Mouse (Mus musculus) MEL (cell line): ENCODE results near the gene Usp18. TPM values are rescaled to one million over a fixed set of nuclear protein-coding genes. Genes with fewer than 3 reads are reported as not detected.

Source experiments
- DNase-seq: peaks from one replicate; pipeline ENCODE4 v3.0.0; 2011; ENCODE audit warnings: low read depth, low spot score
- H3K27ac ChIP-seq: 2 replicates; pipeline ENCODE4 v1.5.1; 2012; ENCODE audit warnings: low read depth, mild to moderate bottlenecking, control low read depth, low read length, moderate library complexity; ENCODE audit not compliant: control insufficient read depth
- H3K27me3 ChIP-seq, 2 experiments: fragments of 150-350 bp in 1 of 2; sonication (generic) in 1 of 2; 2 replicates each; pipeline ENCODE4 v1.6.1; 2012; ENCODE audit warnings: low read length in 2 of 2, mild to moderate bottlenecking in 2 of 2, improper control_type of control experiment in 1 of 2, moderate library complexity in 1 of 2; ENCODE audit not compliant: insufficient read depth in 2 of 2, control insufficient read depth in 1 of 2
- H3K36me3 ChIP-seq, 2 experiments: 2 replicates each; pipeline ENCODE4 v1.6.1; 2012 to 2014; ENCODE audit warnings: low read length in 2 of 2, improper control_type of control experiment in 1 of 2, inconsistent platforms in 1 of 2, mild to moderate bottlenecking in 1 of 2; ENCODE audit not compliant: insufficient read depth in 2 of 2, control insufficient read depth in 1 of 2
- H3K4me1 ChIP-seq, 2 experiments: fragments of 150-350 bp in 1 of 2; sonication (generic) in 1 of 2; 2 replicates each; pipeline ENCODE4 v1.6.1; 2012; ENCODE audit warnings: low read length in 2 of 2, improper control_type of control experiment in 1 of 2, mild to moderate bottlenecking in 1 of 2; ENCODE audit not compliant: insufficient read depth in 2 of 2, control insufficient read depth in 1 of 2
- H3K4me3 ChIP-seq, 2 experiments: fragments of 150-350 bp in 1 of 2; sonication (generic) in 1 of 2; 2 replicates each; pipeline ENCODE4 v1.5.1; 2012; ENCODE audit warnings: low read depth in 2 of 2, low read length in 2 of 2, mild to moderate bottlenecking in 2 of 2, moderate library complexity in 2 of 2, control low read depth in 1 of 2, improper control_type of control experiment in 1 of 2; ENCODE audit not compliant: control insufficient read depth in 1 of 2, insufficient read depth in 1 of 2
- H3K79me2 ChIP-seq: 2 replicates; pipeline ENCODE4 v1.6.1; 2012; ENCODE audit warnings: mild to moderate bottlenecking, low read length, moderate library complexity; ENCODE audit not compliant: control insufficient read depth, poor library complexity, insufficient read depth
- H3K9ac ChIP-seq: 2 replicates; pipeline ENCODE4 v1.6.1; 2012; ENCODE audit warnings: low read depth, mild to moderate bottlenecking, control low read depth, low read length, moderate library complexity; ENCODE audit not compliant: control insufficient read depth, poor library complexity, severe bottlenecking
- H3K9me3 ChIP-seq: fragments of 150-350 bp; sonication (generic); replicated peaks from 2 replicates; pipeline ENCODE4 v1.6.1; 2012; ENCODE audit warnings: mild to moderate bottlenecking, low read length, improper control_type of control experiment, moderate library complexity; ENCODE audit not compliant: insufficient read depth
- BHLHE40 ChIP-seq: IDR thresholded peaks from 2 replicates; pipeline ENCODE4 v1.6.1; 2012; ENCODE audit warnings: low read depth, mild to moderate bottlenecking, inconsistent platforms, low read length, improper control_type of control experiment, borderline replicate concordance
- CHD1 ChIP-seq: IDR thresholded peaks from 2 replicates; pipeline ENCODE4 v1.6.1; 2012; ENCODE audit warnings: low read depth, mild to moderate bottlenecking, inconsistent platforms, low read length, improper control_type of control experiment
- CHD2 ChIP-seq: IDR thresholded peaks from 2 replicates; pipeline ENCODE4 v1.6.1; 2011; ENCODE audit warnings: low read length, improper control_type of control experiment
- CTCF ChIP-seq, 3 experiments: IDR thresholded peaks in 2 of 3; conservative IDR thresholded peaks in 1 of 3; 2 replicates each; pipeline ENCODE4 v1.5.1; 2011 to 2012; ENCODE audit warnings: low read length in 3 of 3, low read depth in 2 of 3, mild to moderate bottlenecking in 2 of 3, improper control_type of control experiment in 1 of 3, inconsistent platforms in 1 of 3, mixed read lengths in 1 of 3, moderate library complexity in 1 of 3; ENCODE audit not compliant: control insufficient read depth in 1 of 3, insufficient read depth in 1 of 3, poor library complexity in 1 of 3, severe bottlenecking in 1 of 3
- E2F4 ChIP-seq: IDR thresholded peaks from 2 replicates; pipeline ENCODE4 v1.6.1; 2011; ENCODE audit warnings: low read depth, low read length, improper control_type of control experiment, borderline replicate concordance
- ELF1 ChIP-seq: IDR thresholded peaks from 2 replicates; pipeline ENCODE4 v1.6.1; 2014; ENCODE audit warnings: low read depth, mild to moderate bottlenecking, inconsistent platforms, low read length, improper control_type of control experiment, moderate library complexity
- EP300 ChIP-seq, 2 experiments: IDR thresholded peaks; 2 replicates each; pipeline ENCODE4 v1.6.1; 2011; ENCODE audit warnings: improper control_type of control experiment in 2 of 2, low read length in 2 of 2, low read depth in 1 of 2, mild to moderate bottlenecking in 1 of 2
- ETS1 ChIP-seq: IDR thresholded peaks from 2 replicates; pipeline ENCODE4 v1.6.1; 2012; ENCODE audit warnings: low read depth, mild to moderate bottlenecking, inconsistent platforms, low read length, improper control_type of control experiment, moderate library complexity
- GABPA ChIP-seq: IDR thresholded peaks from 2 replicates; pipeline ENCODE4 v1.6.1; 2012; ENCODE audit warnings: low read depth, mild to moderate bottlenecking, inconsistent platforms, low read length, improper control_type of control experiment, moderate library complexity
- GATA1 ChIP-seq: IDR thresholded peaks from 2 replicates; pipeline ENCODE4 v1.6.1; 2011; ENCODE audit warnings: low read depth, low read length, improper control_type of control experiment
- HCFC1 ChIP-seq: IDR thresholded peaks from 2 replicates; pipeline ENCODE4 v1.6.1; 2012; ENCODE audit warnings: low read depth, mild to moderate bottlenecking, inconsistent platforms, low read length, improper control_type of control experiment, moderate library complexity
- JUND ChIP-seq: IDR thresholded peaks from 2 replicates; pipeline ENCODE4 v1.6.1; 2011; ENCODE audit warnings: low read depth, mild to moderate bottlenecking, improper control_type of control experiment, low read length
- KAT2A ChIP-seq: conservative IDR thresholded peaks from 2 replicates; pipeline ENCODE4 v1.6.1; 2012; ENCODE audit warnings: low read depth, low read length, improper control_type of control experiment, inconsistent platforms
- MAX ChIP-seq: IDR thresholded peaks from 2 replicates; pipeline ENCODE4 v1.6.1; 2011; ENCODE audit warnings: low read length, improper control_type of control experiment
- MAZ ChIP-seq: IDR thresholded peaks from 2 replicates; pipeline ENCODE4 v1.6.1; 2012; ENCODE audit warnings: low read depth, mild to moderate bottlenecking, inconsistent platforms, low read length, improper control_type of control experiment
- MEF2A ChIP-seq: IDR thresholded peaks from 2 replicates; pipeline ENCODE4 v1.6.1; 2014; ENCODE audit warnings: low read depth, mild to moderate bottlenecking, inconsistent platforms, low read length, improper control_type of control experiment; ENCODE audit not compliant: poor library complexity, insufficient replicate concordance, severe bottlenecking; ENCODE audit errors: extremely low read depth
- MYB ChIP-seq: IDR thresholded peaks from 2 replicates; pipeline ENCODE4 v1.6.1; 2011; ENCODE audit warnings: mild to moderate bottlenecking, low read depth, low read length, improper control_type of control experiment
- MYC ChIP-seq: IDR thresholded peaks from 2 replicates; pipeline ENCODE4 v1.6.1; 2011; ENCODE audit warnings: low read depth, mild to moderate bottlenecking, low read length, improper control_type of control experiment, moderate library complexity
- NELFE ChIP-seq: IDR thresholded peaks from 2 replicates; pipeline ENCODE4 v1.6.1; 2011; ENCODE audit warnings: low read depth, low read length, improper control_type of control experiment
- NRF1 ChIP-seq: IDR thresholded peaks from 2 replicates; pipeline ENCODE4 v1.6.1; 2014; ENCODE audit warnings: low read depth, mild to moderate bottlenecking, inconsistent platforms, low read length, improper control_type of control experiment, moderate library complexity; ENCODE audit not compliant: poor library complexity, insufficient read depth, severe bottlenecking
- POLR2A ChIP-seq, 2 experiments: IDR thresholded peaks; 2 replicates each; pipeline ENCODE4 v1.6.1; 2011 to 2012; ENCODE audit warnings: low read length in 2 of 2, mild to moderate bottlenecking in 2 of 2, control low read depth in 1 of 2, improper control_type of control experiment in 1 of 2, low read depth in 1 of 2, moderate library complexity in 1 of 2; ENCODE audit not compliant: control insufficient read depth in 1 of 2, insufficient read depth in 1 of 2, poor library complexity in 1 of 2
- POLR2AphosphoS2 ChIP-seq: IDR thresholded peaks from 2 replicates; pipeline ENCODE4 v1.6.1; 2011; ENCODE audit warnings: low read length, improper control_type of control experiment
- POLR2AphosphoS5 ChIP-seq: IDR thresholded peaks from 2 replicates; pipeline ENCODE4 v1.6.1; 2012; ENCODE audit warnings: low read depth, borderline replicate concordance, mild to moderate bottlenecking, inconsistent platforms, low read length, moderate library complexity, mixed read lengths
- RAD21 ChIP-seq: IDR thresholded peaks from 2 replicates; pipeline ENCODE4 v1.6.1; 2011; ENCODE audit warnings: mild to moderate bottlenecking, low read depth, low read length, improper control_type of control experiment
- RCOR1 ChIP-seq: IDR thresholded peaks from 2 replicates; pipeline ENCODE4 v1.6.1; 2012; ENCODE audit warnings: low read depth, mild to moderate bottlenecking, inconsistent platforms, low read length, improper control_type of control experiment
- SIN3A ChIP-seq: IDR thresholded peaks from 2 replicates; pipeline ENCODE4 v1.6.1; 2012; ENCODE audit warnings: low read length, improper control_type of control experiment, inconsistent platforms
- SMC3 ChIP-seq: IDR thresholded peaks from 2 replicates; pipeline ENCODE4 v1.6.1; 2011; ENCODE audit warnings: low read depth, low read length, improper control_type of control experiment
- TAL1 ChIP-seq: IDR thresholded peaks from 2 replicates; pipeline ENCODE4 v1.6.1; 2012; ENCODE audit warnings: mild to moderate bottlenecking, inconsistent platforms, low read length, moderate library complexity, mixed read lengths
- TCF12 ChIP-seq: IDR thresholded peaks from 2 replicates; pipeline ENCODE4 v1.6.1; 2014; ENCODE audit warnings: low read depth, mild to moderate bottlenecking, inconsistent platforms, low read length, improper control_type of control experiment, moderate library complexity
- UBTF ChIP-seq: IDR thresholded peaks from 2 replicates; pipeline ENCODE4 v1.6.1; 2012; ENCODE audit warnings: low read depth, mild to moderate bottlenecking, inconsistent platforms, low read length, improper control_type of control experiment, moderate library complexity, borderline replicate concordance; ENCODE audit not compliant: insufficient read depth
- USF1 ChIP-seq: IDR thresholded peaks from 2 replicates; pipeline ENCODE4 v1.6.1; 2014; ENCODE audit warnings: low read depth, mild to moderate bottlenecking, inconsistent platforms, low read length, improper control_type of control experiment, moderate library complexity
- USF2 ChIP-seq, 2 experiments: IDR thresholded peaks; 2 replicates each; pipeline ENCODE4 v1.6.1; 2011 to 2012; ENCODE audit warnings: improper control_type of control experiment in 2 of 2, low read length in 2 of 2, borderline replicate concordance in 1 of 2, inconsistent platforms in 1 of 2, low read depth in 1 of 2, mild to moderate bottlenecking in 1 of 2; ENCODE audit not compliant: insufficient read depth in 1 of 2
- ZC3H11A ChIP-seq: IDR thresholded peaks from 2 replicates; pipeline ENCODE4 v1.6.1; 2012; ENCODE audit warnings: low read depth, mild to moderate bottlenecking, inconsistent platforms, low read length, improper control_type of control experiment
- ZKSCAN1 ChIP-seq: IDR thresholded peaks from 2 replicates; pipeline ENCODE4 v1.6.1; 2012; ENCODE audit warnings: low read depth, mild to moderate bottlenecking, inconsistent platforms, low read length, improper control_type of control experiment, moderate library complexity
- ZMIZ1 ChIP-seq: IDR thresholded peaks from 2 replicates; pipeline ENCODE4 v1.6.1; 2012; ENCODE audit warnings: low read depth, mild to moderate bottlenecking, inconsistent platforms, low read length, improper control_type of control experiment, moderate library complexity
- polyA plus RNA-seq, 2 experiments: library from polyadenylated mRNA; stranded (reverse) in 1 of 2; unstranded in 1 of 2; fragments of >175 nt in 1 of 2; fragments of >200 nt in 1 of 2; gene quantifications; 2 replicates each; pipeline versions ENCODE4 v1.2.1 to v1.2.4; 2012; ENCODE audit warnings: low replicate concordance in 2 of 2, low read depth in 1 of 2; ENCODE audit not compliant: insufficient read length in 2 of 2, insufficient read depth in 1 of 2, missing spikeins in 1 of 2
- total RNA-seq: library from RNA; depleted of rRNA; stranded (reverse); fragments of 300-350 nt; gene quantifications from 2 replicates; pipeline ENCODE4 v1.2.3, GENCODE M21; 2012; rRNA removed

Gene Usp18
- total RNA-seq (0.39 and 0.85 TPM in 2 replicates), polyA plus RNA-seq (under 1 TPM in 1 of 2 experiments, not detected in 1; 0.71 TPM)

DNA sequence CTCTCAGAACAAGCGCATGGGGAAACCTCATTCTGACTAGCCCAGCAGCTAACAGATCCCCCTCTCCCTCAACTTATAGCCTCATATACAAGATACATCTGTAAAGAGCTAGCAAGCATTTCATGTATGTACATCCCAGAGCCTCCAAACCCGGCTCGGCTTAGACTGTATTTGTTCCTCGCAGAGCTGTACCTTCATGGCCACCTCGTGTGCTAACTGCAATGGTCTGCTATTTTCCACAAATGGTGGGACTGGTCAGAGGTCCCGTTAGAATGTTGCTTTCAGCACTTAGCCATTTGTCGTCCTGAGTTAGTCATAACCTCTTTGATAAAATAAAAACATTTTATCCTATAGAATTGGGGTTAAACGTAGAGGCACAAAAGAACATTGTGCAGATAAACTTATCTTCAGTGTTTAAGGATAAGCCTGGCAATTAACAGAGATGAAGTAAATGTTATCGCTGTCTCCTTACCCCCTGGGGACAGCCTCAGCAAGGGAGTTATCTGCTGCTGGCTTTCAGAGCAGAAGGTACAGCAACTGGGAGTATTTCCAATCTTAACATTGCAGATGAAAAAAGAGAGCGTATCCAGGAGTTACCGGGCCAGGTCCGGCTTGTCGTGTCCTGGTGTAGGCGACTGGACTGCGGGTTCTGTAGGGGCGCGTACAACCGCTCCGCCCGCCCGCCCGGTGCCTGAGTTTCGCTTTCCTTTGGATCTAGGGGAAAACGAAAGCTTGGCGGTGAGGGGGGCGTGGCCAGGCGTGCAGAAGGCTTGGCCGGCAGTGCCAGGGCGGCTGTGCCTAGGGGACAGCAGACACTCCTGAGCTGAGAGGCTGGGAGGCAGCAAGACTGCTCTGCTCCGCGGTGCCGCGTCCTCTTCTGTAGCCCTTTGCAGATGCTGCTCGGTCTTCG lies at the start of gene Usp18:
TSS of gene Usp18 (plus strand) at position 780 of the 910 bp plus-strand sequence.
- DNase-seq, result peak; percentile 84
- H3K79me2 ChIP-seq, result no peaks in the 10 kb centered on the region
- H3K36me3 ChIP-seq, result peaks cover 0 to 12% of the 10 kb centered on the region in 2 experiments; a peak in 2 of 4 replicates
- peak within 1 kb of the TSS; percentile 62 to 70 for H3K4me3 ChIP-seq
- H3K9me3 ChIP-seq, result no peaks in the 10 kb centered on the region
- peaks cover 6 to 10% of the 10 kb centered on the region in 2 experiments for H3K4me1 ChIP-seq
- H3K27ac ChIP-seq, result peak within 1 kb of the TSS; percentile 48
- H3K27me3 ChIP-seq, result no peaks in the 10 kb centered on the region
- H3K9ac ChIP-seq, result peak within 1 kb of the TSS; percentile 55
- TF ChIP-seq USF1 (no peak), NELFE (no peak), POLR2AphosphoS5 (no peak), NRF1 (no peak), KAT2A (no peak), JUND (no peak), RAD21 (no peak), CTCF (IDR thresholded peaks at IDR 0.05 in 2 of 3, conservative IDR thresholded peaks at IDR 0.05 in 1 of 3; ENCODE audit: control insufficient read depth in 1 of 3, insufficient read depth in 1 of 3, low read depth in 2 of 3, low read length in 3 of 3, poor library complexity in 1 of 3, severe bottlenecking in 1 of 3) (no peak), MYC (no peak), ETS1 (peak; percentile 77), UBTF (no peak), RCOR1 (no peak; the same call in 1 of the 2 replicates), CHD2 (no peak), BHLHE40 (no peak), MAX (no peak), ELF1 (no peak), ZKSCAN1 (no peak), GABPA (no peak), HCFC1 (0 out of 2 replicates have a peak, but pooled peaks have one; percentile 9), SIN3A (peak; percentile 61), MEF2A (no peak), SMC3 (no peak), MYB (no peak), E2F4 (no peak), MAZ (no peak), TCF12 (peak; percentile 85), TAL1 (peak; percentile 31; the same call in 1 of the 2 replicates), CHD1 (no peak), POLR2A (IDR thresholded peaks at IDR 0.05; ENCODE audit: control insufficient read depth in 1 of 2, insufficient read depth in 1 of 2, low read depth in 1 of 2, low read length in 2 of 2, poor library complexity in 1 of 2) (peak; percentile 24 to 36; a peak in 1 of 4 replicates), POLR2AphosphoS2 (no peak), ZC3H11A (no peak), USF2 (IDR thresholded peaks at IDR 0.05; ENCODE audit: borderline replicate concordance in 1 of 2, insufficient read depth in 1 of 2, low read depth in 1 of 2, low read length in 2 of 2) (no peak), GATA1 (peak; percentile 84), ZMIZ1 (no peak), EP300 (IDR thresholded peaks at IDR 0.05; ENCODE audit: low read depth in 1 of 2, low read length in 2 of 2) (peak; percentile 70 to 74)
